Mouse (Mus musculus) lung, adult 2 months (tissue): Measurements from ENCODE around the gene Naglu.
"Not testable (repeated sequence)": the region's sequence is repeated elsewhere in the genome, so short reads cannot be mapped to it uniquely, and the experiment has no call there.

ENCODE experiments used
- CTCF ChIP-seq: fragments of 200-500 bp; IDR thresholded peaks from 2 replicates; pipeline ENCODE4 v1.5.1; 2011; ENCODE audit warnings: mild to moderate bottlenecking, low read length, control low read depth; ENCODE audit not compliant: insufficient read depth
- POLR2A ChIP-seq: fragments of 200-500 bp; IDR thresholded peaks from 2 replicates; pipeline ENCODE4 v1.6.1; 2011; ENCODE audit warnings: low read depth, mild to moderate bottlenecking, control low read depth, low read length, borderline replicate concordance; ENCODE audit errors: extremely low read depth

DNA sequence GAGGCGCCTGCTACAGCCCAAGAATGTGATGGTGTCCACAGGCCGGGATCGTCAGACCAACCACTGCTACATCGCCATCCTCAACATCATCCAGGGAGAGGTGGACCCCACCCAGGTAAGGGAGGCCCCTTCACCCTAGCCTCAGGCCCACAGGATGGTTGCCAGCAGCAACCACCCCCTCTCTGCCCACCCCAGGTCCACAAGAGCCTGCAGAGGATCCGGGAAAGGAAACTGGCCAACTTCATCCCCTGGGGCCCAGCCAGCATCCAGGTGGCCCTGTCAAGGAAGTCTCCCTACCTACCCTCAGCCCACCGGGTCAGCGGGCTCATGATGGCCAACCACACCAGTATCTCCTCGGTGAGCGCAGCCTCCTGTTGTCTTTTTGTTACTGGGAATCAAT lies 55.2 kb downstream of the Naglu start:
- TF ChIP-seq POLR2A, CTCF: not testable (repeated sequence)
